Mouse (Mus musculus) midbrain, embryonic 10.5 days (tissue): Measurements from ENCODE around the gene Ctxn2. TPM values are rescaled to one million over a fixed set of nuclear protein-coding genes. Genes with fewer than 3 reads are reported as not detected.

Experiments used
- polyA plus RNA-seq: library from polyadenylated mRNA; unstranded; fragments of >200 nt; fragmentation: Nextera tagmentation; extraction: Ambion mirVana; gene quantifications from 2 replicates; pipeline ENCODE4 v1.2.1, GENCODE M21; 2016

Gene Ctxn2
- polyA plus RNA-seq, 1 experiment from 2014 or later, result not detected

Other genes with a start within 250 kb of the Ctxn2 start
- 3.5 and 5.1 TPM in 2 replicates for gene Slc24a5, start 68.6 kb upstream of the Ctxn2 start, polyA plus RNA-seq
- 177 and 207 TPM in 2 replicates for gene Myef2, start 13.0 kb upstream of the Ctxn2 start, polyA plus RNA-seq
- not detected in 2 replicates for gene Slc12a1, start 15.8 kb downstream of the Ctxn2 start, polyA plus RNA-seq
- gene Dut, start 110.5 kb downstream of the Ctxn2 start, polyA plus RNA-seq, result 223 and 273 TPM in 2 replicates